Mouse (Mus musculus) thymus, adult 2 months (tissue): ENCODE results near the gene Sowahb. TPM values are rescaled to one million over a fixed set of nuclear protein-coding genes. Genes with fewer than 3 reads are reported as not detected.

Experiments used
- DNase-seq: peaks from one replicate; pipeline ENCODE4 v3.0.0; 2021
- H3K27ac ChIP-seq: fragments of 200-500 bp; 2 replicates; pipeline ENCODE4 v1.5.1; 2012; ENCODE audit warnings: low read length, control low read depth; ENCODE audit not compliant: control insufficient read depth, insufficient read depth
- H3K27me3 ChIP-seq: fragments of 200-500 bp; 2 replicates; pipeline ENCODE4 v1.6.1; 2012; ENCODE audit warnings: mild to moderate bottlenecking, low read length, moderate library complexity, mixed read lengths; ENCODE audit not compliant: control insufficient read depth, insufficient read depth
- H3K36me3 ChIP-seq: fragments of 200-500 bp; 2 replicates; pipeline ENCODE4 v1.6.1; 2012; ENCODE audit warnings: mild to moderate bottlenecking, low read length, moderate library complexity; ENCODE audit not compliant: control insufficient read depth, insufficient read depth
- H3K4me1 ChIP-seq: fragments of 200-500 bp; replicated peaks from 2 replicates; pipeline ENCODE4 v1.6.1; 2012; ENCODE audit warnings: low read length; ENCODE audit not compliant: control insufficient read depth, insufficient read depth
- H3K4me3 ChIP-seq: fragments of 200-500 bp; 2 replicates; pipeline ENCODE4 v1.5.1; 2012; ENCODE audit warnings: mild to moderate bottlenecking, low read length, control low read depth, moderate library complexity; ENCODE audit not compliant: control insufficient read depth, insufficient read depth
- CTCF ChIP-seq: fragments of 200-500 bp; IDR thresholded peaks from 2 replicates; pipeline ENCODE4 v1.5.1; 2012; ENCODE audit warnings: mild to moderate bottlenecking, control low read depth, low read length, moderate library complexity, borderline replicate concordance; ENCODE audit not compliant: control insufficient read depth, poor library complexity, insufficient read depth; ENCODE audit errors: extremely low read depth
- POLR2A ChIP-seq: fragments of 200-500 bp; IDR thresholded peaks from 2 replicates; pipeline ENCODE4 v1.6.1; 2012; ENCODE audit warnings: mild to moderate bottlenecking, low read length, control low read depth, moderate library complexity; ENCODE audit not compliant: control insufficient read depth, poor library complexity, insufficient read depth; ENCODE audit errors: extremely low read depth
- WGBS: fragments of 180-500 bp; shearing (Covaris S2); methylation state at CpG from one replicate; pipeline ENCODE4 v1.1.7; 2018; 5-methylcytosine and 5-hydroxymethylcytosine counted together
- polyA plus RNA-seq: library from polyadenylated mRNA; depleted of rRNA; stranded (reverse); fragments of >200 nt; gene quantifications from 2 replicates; pipeline ENCODE4 v1.2.3, GENCODE M21; 2012

The Sowahb gene
- polyA plus RNA-seq, 1 experiment, result 0.65 TPM

- Histone ChIP-seq H3K4me3 (no peak overlapping the region), H3K4me1 (no peaks in the 10 kb centered on the region), H3K27ac (no peak overlapping the region), H3K36me3 (no peaks in the 10 kb centered on the region), H3K27me3 (no peaks in the 10 kb centered on the region)
- DNase-seq, result no peak
- 86% methylated on average over 4 of the region's 4 CpGs for WGBS
- TF ChIP-seq POLR2A, result no peak
- no peak for TF ChIP-seq CTCF
Measured at GRCm38 (mm10) chr5:93085900-93086299, 41.1 kb upstream of the Sowahb start.

- Histone ChIP-seq H3K4me3 (no peak overlapping the region), H3K4me1 (no peaks in the 10 kb centered on the region), H3K27me3 (no peaks in the 10 kb centered on the region), H3K36me3 (no peaks in the 10 kb centered on the region), H3K27ac (no peak overlapping the region)
- TF ChIP-seq POLR2A, result no peak
- DNase-seq, result no peak
- 47% methylated on average over 4 of the region's 4 CpGs for WGBS
Measured at GRCm38 (mm10) chr5:93085015-93085598, 40.3 kb upstream of the Sowahb start.

DNA sequence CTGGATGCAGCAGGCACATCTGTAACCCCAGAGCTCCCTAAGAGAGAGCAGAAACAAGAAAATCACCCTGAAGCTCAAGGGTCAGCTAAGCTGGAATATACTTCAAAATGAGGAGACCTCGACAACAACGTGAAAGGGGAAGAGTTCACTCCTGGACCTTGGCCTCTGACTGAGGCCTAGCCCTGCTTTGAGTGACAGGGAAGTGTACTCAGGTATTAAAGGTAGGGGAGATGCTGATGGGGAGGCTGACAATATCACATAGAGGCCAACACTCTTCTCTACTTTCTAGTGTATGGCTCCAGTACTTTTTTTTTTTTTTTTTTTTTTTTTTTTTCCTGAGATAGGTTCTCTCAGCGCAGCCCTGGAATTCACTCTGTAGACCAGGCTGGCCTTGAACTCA is 34.8 kb upstream of the Sowahb start:
- no peaks in the 10 kb centered on the region for H3K36me3 ChIP-seq
- no peak overlapping the region for H3K27ac ChIP-seq
- DNase-seq, result no peak
- no peak for TF ChIP-seq POLR2A
- TF ChIP-seq CTCF, result no peak
- no peaks in the 10 kb centered on the region for H3K27me3 ChIP-seq
- H3K4me3 ChIP-seq, result no peak overlapping the region
- WGBS, result 95% methylated on average over 3 of the region's 3 CpGs
- H3K4me1 ChIP-seq, result no peaks in the 10 kb centered on the region

DNA sequence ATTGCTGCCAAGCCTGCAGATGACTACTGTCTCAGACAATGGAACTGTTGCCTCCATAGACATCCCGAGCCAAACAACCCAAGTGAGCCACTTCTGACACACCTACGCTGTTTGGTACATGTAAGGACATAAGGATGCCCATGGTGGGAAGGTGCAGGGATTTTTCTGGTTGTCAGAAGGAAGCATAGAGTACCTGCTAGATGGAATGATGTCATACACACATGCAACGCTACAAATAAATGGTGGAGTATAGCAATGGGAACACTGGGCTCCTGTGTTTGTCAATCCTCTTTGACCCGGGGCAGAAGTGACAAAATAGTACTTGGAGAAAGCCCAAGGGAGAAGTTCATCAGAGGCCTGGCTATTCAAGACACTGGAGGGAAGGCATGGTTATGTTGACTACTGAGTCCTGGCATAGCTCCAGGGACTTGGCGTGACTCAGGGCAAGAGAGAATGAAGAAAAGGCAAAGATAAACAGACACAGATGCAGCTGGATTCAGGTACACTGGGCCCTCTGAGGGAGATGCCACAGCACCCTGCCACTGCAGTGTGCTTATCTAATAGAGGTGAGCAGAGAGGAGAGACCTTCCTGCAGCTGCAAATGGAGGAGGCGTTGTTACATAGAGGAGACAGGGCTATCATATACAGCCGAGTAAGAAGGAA is 33.0 kb upstream of the Sowahb start:
- no peaks in the 10 kb centered on the region for H3K4me1 ChIP-seq
- no peak overlapping the region for H3K27ac ChIP-seq
- WGBS, result 91% methylated on average over 7 of the region's 7 CpGs
- H3K4me3 ChIP-seq, result no peak overlapping the region
- H3K27me3 ChIP-seq, result no peaks in the 10 kb centered on the region
- DNase-seq, result no peak
- no peak for TF ChIP-seq CTCF
- TF ChIP-seq POLR2A, result no peak
- H3K36me3 ChIP-seq, result no peaks in the 10 kb centered on the region

GRCm38 (mm10) chr5:93060865-93061264 is 16.0 kb upstream of the Sowahb start:
- 54% methylated on average over 4 of the region's 4 CpGs for WGBS
- Histone ChIP-seq H3K36me3 (no peaks in the 10 kb centered on the region), H3K27ac (no peak overlapping the region), H3K4me3 (no peak overlapping the region), H3K4me1 (no peaks in the 10 kb centered on the region), H3K27me3 (no peaks in the 10 kb centered on the region)
- TF ChIP-seq POLR2A, result no peak
- no peak for TF ChIP-seq CTCF
- no peak for DNase-seq

- Histone ChIP-seq H3K4me1 (no peaks in the 10 kb centered on the region), H3K4me3 (no peak overlapping the region), H3K27me3 (no peaks in the 10 kb centered on the region), H3K36me3 (no peaks in the 10 kb centered on the region), H3K27ac (no peak overlapping the region)
- TF ChIP-seq POLR2A, result no peak
- no peak for TF ChIP-seq CTCF
- no peak for DNase-seq
- WGBS, result 79% methylated on average over 8 of the region's 8 CpGs
Measured at GRCm38 (mm10) chr5:93053606-93054397, 9.0 kb upstream of the Sowahb start.
